Mouse (Mus musculus): ENCODE results near the gene Eif2s3x. TPM values are rescaled to one million over a fixed set of nuclear protein-coding genes. Genes with fewer than 3 reads are reported as not detected.
A peak's percentile ranks its signal among the peaks of the same experiment; 100 is the strongest.

Eif2s3x gene
- polyA plus RNA-seq (2012; rRNA removed): 118 and 141 TPM in 2 replicates

- DNase-seq (ENCODE audit: low read depth): peak; percentile 96
- TF ChIP-seq CTCF (IDR thresholded peaks at IDR 0.05; ENCODE audit: borderline replicate concordance, extremely low read depth, insufficient read depth, insufficient read length) (peak; percentile 81), POLR2A (IDR thresholded peaks at IDR 0.05; ENCODE audit: borderline replicate concordance, extremely low read depth, insufficient read depth, insufficient read length, poor library complexity, severe bottlenecking) (no peak; the same call in 1 of the 2 replicates)
These were observed at the start of gene Eif2s3x for GRCm38 (mm10) chrX:94212597-94213321. Gene Eif2s3x, minus strand, starts transcription at chrX:94212862.

- no peak for TF ChIP-seq CTCF (IDR thresholded peaks at IDR 0.05; ENCODE audit: borderline replicate concordance, extremely low read depth, insufficient read depth, insufficient read length)
- no peak for TF ChIP-seq POLR2A (IDR thresholded peaks at IDR 0.05; ENCODE audit: borderline replicate concordance, extremely low read depth, insufficient read depth, insufficient read length, poor library complexity, severe bottlenecking)
- peak; percentile 26 for DNase-seq (ENCODE audit: low read depth)
These were observed 22.9 kb upstream of the Eif2s3x start for GRCm38 (mm10) chrX:94235601-94236000.

- DNase-seq (ENCODE audit: low read depth): no peak
- TF ChIP-seq CTCF (IDR thresholded peaks at IDR 0.05; ENCODE audit: borderline replicate concordance, extremely low read depth, insufficient read depth, insufficient read length) (no peak), POLR2A (IDR thresholded peaks at IDR 0.05; ENCODE audit: borderline replicate concordance, extremely low read depth, insufficient read depth, insufficient read length, poor library complexity, severe bottlenecking) (no peak)
These were observed 22.5 kb upstream of the Eif2s3x start for GRCm38 (mm10) chrX:94235190-94235555.

- no peak for TF ChIP-seq POLR2A (IDR thresholded peaks at IDR 0.05; ENCODE audit: borderline replicate concordance, extremely low read depth, insufficient read depth, insufficient read length, poor library complexity, severe bottlenecking)
- TF ChIP-seq CTCF (IDR thresholded peaks at IDR 0.05; ENCODE audit: borderline replicate concordance, extremely low read depth, insufficient read depth, insufficient read length): 0 out of 2 replicates have a peak, but pooled peaks have one; percentile 0
- peak; percentile 91 for DNase-seq (ENCODE audit: low read depth)
These were observed 22.0 kb upstream of the Eif2s3x start, which contains the start of gene Klhl15 for GRCm38 (mm10) chrX:94234532-94235189. Gene Klhl15, plus strand, starts transcription at chrX:94234599.

DNA sequence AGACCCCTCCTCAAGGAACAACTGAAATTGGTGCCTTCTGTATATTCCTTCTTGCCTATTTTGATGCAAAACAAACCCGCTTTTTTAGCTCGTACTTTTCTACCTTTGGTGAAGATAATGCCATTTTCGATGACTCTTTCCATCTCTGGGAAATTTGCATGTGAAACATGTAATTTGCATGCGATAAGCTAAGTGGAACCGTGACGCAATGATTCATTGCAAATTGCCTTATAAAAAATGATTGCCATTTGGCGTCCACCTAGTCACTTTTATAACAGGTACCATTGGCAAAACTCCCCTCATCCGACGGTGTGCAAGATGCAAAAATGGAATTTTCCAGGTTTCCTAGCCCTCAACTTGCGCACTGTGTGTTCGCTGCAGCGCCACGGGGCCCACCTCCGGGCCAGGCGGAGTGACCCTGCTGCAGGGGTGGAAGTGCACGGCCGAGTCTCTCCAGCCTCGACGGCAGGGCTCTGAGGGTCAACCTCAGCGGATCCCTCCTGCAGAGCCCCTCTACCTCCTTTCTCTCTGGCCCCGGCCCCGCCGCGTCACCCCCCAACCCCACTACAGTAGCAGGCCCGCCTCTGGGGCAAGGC lies 21.4 kb upstream of the Eif2s3x start:
- DNase-seq (ENCODE audit: low read depth): no peak
- TF ChIP-seq POLR2A (IDR thresholded peaks at IDR 0.05; ENCODE audit: borderline replicate concordance, extremely low read depth, insufficient read depth, insufficient read length, poor library complexity, severe bottlenecking) (no peak), CTCF (IDR thresholded peaks at IDR 0.05; ENCODE audit: borderline replicate concordance, extremely low read depth, insufficient read depth, insufficient read length) (no peak)

DNA sequence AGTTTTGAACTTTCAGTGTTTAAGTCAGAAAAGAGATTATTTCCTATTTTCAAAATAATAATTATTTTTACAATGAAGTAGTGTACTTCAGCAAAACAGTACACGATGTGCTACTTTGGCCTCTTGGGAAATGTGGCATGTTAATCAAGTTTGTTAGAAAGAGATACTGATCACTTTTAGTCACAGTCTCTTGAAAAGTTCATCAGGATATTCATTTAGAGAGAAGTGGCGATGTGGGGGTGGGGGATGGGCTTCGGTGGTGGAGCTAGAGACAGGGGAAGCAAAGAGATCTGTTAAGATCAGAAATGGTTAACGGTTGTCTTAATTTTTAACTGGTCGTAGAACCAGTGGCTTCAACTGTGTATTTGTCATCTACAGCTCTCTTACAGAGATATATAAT lies 20.8 kb upstream of the Eif2s3x start:
- TF ChIP-seq POLR2A (IDR thresholded peaks at IDR 0.05; ENCODE audit: borderline replicate concordance, extremely low read depth, insufficient read depth, insufficient read length, poor library complexity, severe bottlenecking) (no peak), CTCF (IDR thresholded peaks at IDR 0.05; ENCODE audit: borderline replicate concordance, extremely low read depth, insufficient read depth, insufficient read length) (no peak)
- DNase-seq (ENCODE audit: low read depth): no peak

DNA sequence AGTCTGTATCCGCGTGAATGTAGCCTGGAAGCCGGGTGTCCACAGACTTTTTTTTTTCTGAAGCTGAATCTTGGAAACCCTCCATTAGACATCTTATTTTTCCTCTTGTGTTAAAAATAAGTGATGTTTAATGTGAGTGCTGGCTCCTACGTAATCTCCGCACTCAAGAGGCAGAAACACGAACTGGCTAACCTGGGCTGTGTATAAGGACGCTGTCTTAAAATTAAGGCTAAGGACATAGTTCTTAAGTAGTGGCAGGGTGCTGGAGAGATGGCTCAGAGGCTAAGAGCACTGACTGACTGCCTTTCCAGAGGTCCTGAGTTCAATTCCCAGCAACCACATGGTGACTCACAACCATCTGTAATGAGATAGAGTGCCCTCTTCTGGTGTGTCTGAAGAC lies 722 bp upstream of the Eif2s3x start:
- DNase-seq (ENCODE audit: low read depth): no peak
- no peak for TF ChIP-seq POLR2A (IDR thresholded peaks at IDR 0.05; ENCODE audit: borderline replicate concordance, extremely low read depth, insufficient read depth, insufficient read length, poor library complexity, severe bottlenecking)
- no peak for TF ChIP-seq CTCF (IDR thresholded peaks at IDR 0.05; ENCODE audit: borderline replicate concordance, extremely low read depth, insufficient read depth, insufficient read length)

- no peak for DNase-seq (ENCODE audit: low read depth)
- TF ChIP-seq POLR2A (IDR thresholded peaks at IDR 0.05; ENCODE audit: borderline replicate concordance, extremely low read depth, insufficient read depth, insufficient read length, poor library complexity, severe bottlenecking): no peak
- no peak for TF ChIP-seq CTCF (IDR thresholded peaks at IDR 0.05; ENCODE audit: borderline replicate concordance, extremely low read depth, insufficient read depth, insufficient read length)
These were observed 432 bp downstream of the Eif2s3x start for GRCm38 (mm10) chrX:94212264-94212596.

- DNase-seq (ENCODE audit: low read depth): peak; percentile 6
- peak; percentile 46; the same call in 1 of the 2 replicates for TF ChIP-seq CTCF (IDR thresholded peaks at IDR 0.05; ENCODE audit: borderline replicate concordance, extremely low read depth, insufficient read depth, insufficient read length)
- TF ChIP-seq POLR2A (IDR thresholded peaks at IDR 0.05; ENCODE audit: borderline replicate concordance, extremely low read depth, insufficient read depth, insufficient read length, poor library complexity, severe bottlenecking): no peak
These were observed 14.9 kb downstream of the Eif2s3x start for GRCm38 (mm10) chrX:94197789-94198188.

DNA sequence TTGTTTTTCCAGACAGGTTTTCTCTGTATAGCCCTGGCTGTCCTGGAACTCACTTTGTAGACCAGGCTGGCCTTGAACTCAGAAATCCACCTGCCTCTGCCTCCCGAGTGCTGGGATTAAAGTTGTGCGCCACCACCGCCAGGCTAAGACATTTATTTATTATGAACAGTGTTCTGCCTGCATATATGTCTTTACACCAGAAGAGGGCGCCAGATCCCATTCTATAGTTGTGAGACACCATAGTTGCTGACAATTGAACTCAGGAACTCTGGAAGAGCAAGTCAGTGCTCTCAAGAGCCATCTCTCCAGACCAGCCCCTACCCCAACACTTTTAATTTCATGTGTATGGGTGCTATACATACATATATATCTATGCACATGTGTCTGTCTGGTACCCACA lies 18.8 kb downstream of the Eif2s3x start:
- peak; percentile 7 for DNase-seq (ENCODE audit: low read depth)

GRCm38 (mm10) chrX:94185156-94185555 lies 27.5 kb downstream of the Eif2s3x start:
- TF ChIP-seq CTCF (IDR thresholded peaks at IDR 0.05; ENCODE audit: borderline replicate concordance, extremely low read depth, insufficient read depth, insufficient read length): 0 out of 2 replicates have a peak, but pooled peaks have one; percentile 3
- TF ChIP-seq POLR2A (IDR thresholded peaks at IDR 0.05; ENCODE audit: borderline replicate concordance, extremely low read depth, insufficient read depth, insufficient read length, poor library complexity, severe bottlenecking): no peak

More at GRCm38 (mm10) chrX:94185156-94185555, 27.5 kb downstream of the Eif2s3x start:
- peak; percentile 27 for DNase-seq (ENCODE audit: low read depth)

Measured in brain, embryonic 14.5 days (tissue).